Comparison of ENCODE assay signal across 8 mouse cellular contexts in the genomic region with DNA sequence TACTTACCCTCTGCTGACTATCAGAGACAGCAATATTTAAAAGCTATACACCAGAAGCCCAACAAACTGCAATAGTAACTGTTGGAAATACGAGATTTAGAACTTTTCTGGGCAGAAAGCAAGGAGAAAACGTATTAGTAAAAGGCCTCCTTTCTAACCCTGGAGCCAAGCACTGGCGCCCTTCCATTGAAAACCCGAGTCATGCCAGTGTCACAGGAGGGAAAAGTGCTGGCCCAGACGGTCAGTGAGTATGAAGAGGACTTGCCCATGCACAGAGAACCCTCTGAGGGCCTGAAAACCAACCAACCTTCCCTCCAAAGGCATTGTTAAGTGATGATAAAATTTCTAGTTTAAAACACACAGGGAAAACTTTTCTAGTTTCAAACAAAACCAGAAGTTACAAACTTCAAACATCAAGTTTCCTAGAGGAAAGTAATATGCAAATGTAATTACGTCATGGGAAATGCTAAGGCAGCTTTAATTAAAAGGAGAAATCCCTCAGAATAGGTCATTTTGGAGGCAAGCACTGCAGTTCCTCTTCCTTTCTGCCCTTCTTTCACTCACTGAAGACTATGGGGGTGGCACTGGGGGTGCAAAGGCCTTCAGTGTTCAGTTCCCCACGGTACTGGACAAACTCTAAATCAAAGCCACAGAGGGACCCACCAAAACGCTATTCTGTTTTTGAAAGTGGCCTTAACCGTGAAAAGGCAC.
DNase-seq lines count a peak whose midpoint lies in the region; ATAC-seq and TF ChIP-seq lines count a peak whose summit lies in the region.

No protein-coding gene starts in this region.

- no peak overlapping the region for H3K4me2 ChIP-seq in heart, embryonic 15.5 days
- no peak overlapping the region for H3K4me2 ChIP-seq in embryonic facial prominence, embryonic 15.5 days (replicated peaks)
- peak overlapping the region; percentile 19; the same call in 1 of the 2 replicates for H3K4me2 ChIP-seq in limb, embryonic 12.5 days

- no peaks in the 10 kb centered on the region for H3K27me3 ChIP-seq in heart, embryonic 15.5 days
- no peaks in the 10 kb centered on the region for H3K27me3 ChIP-seq in embryonic facial prominence, embryonic 15.5 days
- H3K27me3 ChIP-seq in limb, embryonic 12.5 days: no peaks in the 10 kb centered on the region
- H3K27me3 ChIP-seq in thymus, adult 2 months (ENCODE audit: control insufficient read depth, insufficient read depth, low read length): no peaks in the 10 kb centered on the region

- H3K4me1 ChIP-seq in heart, embryonic 15.5 days (replicated peaks): peaks cover 38% of the 10 kb centered on the region
- H3K4me1 ChIP-seq in embryonic facial prominence, embryonic 15.5 days: peaks cover 52% of the 10 kb centered on the region
- H3K4me1 ChIP-seq in limb, embryonic 12.5 days (replicated peaks): peaks cover 74% of the 10 kb centered on the region
- H3K4me1 ChIP-seq in thymus, adult 2 months (replicated peaks; ENCODE audit: control insufficient read depth, insufficient read depth, low read length): peaks cover 3% of the 10 kb centered on the region; the same call in 1 of the 2 replicates

- TF ChIP-seq POLR2A in thymus, adult 2 months (IDR thresholded peaks at IDR 0.05; ENCODE audit: control insufficient read depth, extremely low read depth, insufficient read depth, low read length, poor library complexity): no peak

- H3K36me3 ChIP-seq in heart, embryonic 15.5 days: no peaks in the 10 kb centered on the region
- no peaks in the 10 kb centered on the region for H3K36me3 ChIP-seq in embryonic facial prominence, embryonic 15.5 days
- H3K36me3 ChIP-seq in limb, embryonic 12.5 days: peaks cover 5% of the 10 kb centered on the region; the same call in 1 of the 2 replicates
- no peaks in the 10 kb centered on the region for H3K36me3 ChIP-seq in thymus, adult 2 months (ENCODE audit: control insufficient read depth, insufficient read depth, low read length)

- no peak overlapping the region for H3K9ac ChIP-seq in heart, embryonic 15.5 days
- H3K9ac ChIP-seq in embryonic facial prominence, embryonic 15.5 days: no peak overlapping the region
- H3K9ac ChIP-seq in limb, embryonic 12.5 days (replicated peaks): no peak overlapping the region

- WGBS in heart, embryonic 15.5 days: 77% methylated on average over 9 of the region's 9 CpGs
- WGBS in embryonic facial prominence, embryonic 15.5 days: 46% methylated on average over 9 of the region's 9 CpGs
- WGBS in limb, embryonic 12.5 days: 46% methylated on average over 9 of the region's 9 CpGs
- 85% methylated on average over 9 of the region's 9 CpGs for WGBS in thymus, adult 2 months

- TF ChIP-seq CTCF in thymus, adult 2 months (IDR thresholded peaks at IDR 0.05; ENCODE audit: borderline replicate concordance, control insufficient read depth, extremely low read depth, insufficient read depth, low read length, poor library complexity): no peak

- no peaks in the 10 kb centered on the region for H3K9me3 ChIP-seq in heart, embryonic 15.5 days (replicated peaks)
- H3K9me3 ChIP-seq in embryonic facial prominence, embryonic 15.5 days (replicated peaks): no peaks in the 10 kb centered on the region
- H3K9me3 ChIP-seq in limb, embryonic 12.5 days: no peaks in the 10 kb centered on the region

- H3K27ac ChIP-seq in heart, embryonic 15.5 days: peak overlapping the region; percentile 35
- H3K27ac ChIP-seq in embryonic facial prominence, embryonic 15.5 days (replicated peaks): peak overlapping the region; percentile 77
- H3K27ac ChIP-seq in limb, embryonic 12.5 days: peak overlapping the region; percentile 93
- H3K27ac ChIP-seq in thymus, adult 2 months (ENCODE audit: control insufficient read depth, insufficient read depth, low read length): no peak overlapping the region

- no peak for DNase-seq in heart, adult 8-10 months (ENCODE audit: low spot score)
- peak; percentile 42 to 43 for DNase-seq in adrenal gland, postnatal 36 days
- DNase-seq in thymus, adult 2 months: no peak
- no peak for DNase-seq in embryo, embryonic 9.5 days (ENCODE audit: extremely low spot score)

- no peak for ATAC-seq in heart, embryonic 15.5 days (replicated peaks; ENCODE audit: insufficient number of reproducible peaks, insufficient read depth, low FRiP score, low read depth)
- ATAC-seq in embryonic facial prominence, embryonic 15.5 days (ENCODE audit: insufficient number of reproducible peaks, low FRiP score, low TSS enrichment, low read depth): no peak
- no peak for ATAC-seq in limb, embryonic 12.5 days (ENCODE audit: insufficient number of reproducible peaks, insufficient read depth, low FRiP score, low TSS enrichment, low read depth)
- no peak for ATAC-seq in megakaryocyte, adult 5-6 weeks (ENCODE audit: poor library complexity, severe bottlenecking)

- H3K4me3 ChIP-seq in heart, embryonic 15.5 days: no peak overlapping the region
- H3K4me3 ChIP-seq in embryonic facial prominence, embryonic 15.5 days (replicated peaks): no peak overlapping the region
- no peak overlapping the region for H3K4me3 ChIP-seq in limb, embryonic 12.5 days (replicated peaks)
- H3K4me3 ChIP-seq in thymus, adult 2 months (ENCODE audit: control insufficient read depth, insufficient read depth, low read length): no peak overlapping the region

Comparison
In these comparisons a context has a peak if more than half of its experiments do, and no peak if none do; other contexts are left out.
1. DNase-seq: peak in adrenal gland, postnatal 36 days (2 of 2); none in heart, adult 8-10 months (single experiment), thymus, adult 2 months (single experiment) and embryo, embryonic 9.5 days (single experiment).